In the genomic region with DNA sequence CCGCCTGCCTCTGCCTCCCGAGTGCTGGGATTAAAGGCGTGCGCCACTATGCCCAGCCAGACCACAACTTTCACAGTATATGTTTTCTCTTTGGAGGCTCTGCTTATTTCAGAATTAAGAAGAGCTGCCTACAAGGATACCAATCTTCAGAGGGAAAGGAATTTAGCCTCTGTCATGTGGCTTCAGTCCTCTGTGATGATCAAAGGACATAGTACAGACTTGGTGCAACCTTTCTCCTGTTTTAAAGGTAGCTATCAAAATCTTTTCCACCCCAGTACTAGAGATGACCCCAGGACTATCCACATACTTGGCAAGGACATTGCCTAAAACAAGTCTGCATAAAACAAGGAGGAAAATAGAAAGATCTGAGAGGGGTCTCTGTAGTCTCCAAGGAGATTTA, we compare ENCODE assay signal across 20 mouse cellular contexts. TPM values are rescaled to one million over a fixed set of nuclear protein-coding genes. Genes with fewer than 3 reads are reported as not detected.
DNase-seq lines count a peak whose midpoint lies in the region; ATAC-seq lines count a peak whose summit lies in the region.
"Had no signal": no experiment of that assay in that cellular context is flagged by ENCODE, and none has a peak within 500 bp of the region (broad histone marks: within the 10 kb centered on the region; RNA-seq: fewer than 3 reads in every experiment).

No protein-coding gene starts in this region.

- no peaks in the 10 kb centered on the region for H3K27me3 ChIP-seq in heart, embryonic 11.5 days (ENCODE audit: control insufficient read depth, insufficient read depth, low read length)
- H3K27me3 ChIP-seq in intestine, embryonic 14.5 days (replicated peaks; ENCODE audit: control insufficient read depth, insufficient read depth, low read length), result no peaks in the 10 kb centered on the region
- H3K27me3 ChIP-seq: CH12.LX; forebrain, embryonic 12.5 days; limb, embryonic 12.5 days; liver, embryonic 15.5 days; neural tube, embryonic 12.5 days had no signal

- H3K27ac ChIP-seq in heart, embryonic 11.5 days (ENCODE audit: low read depth, low read length), result 0 out of 2 replicates have a peak overlapping the region, but pooled peaks have one; percentile 7
- peak overlapping the region; percentile 30; the same call in 1 of the 2 replicates for H3K27ac ChIP-seq in intestine, embryonic 14.5 days (ENCODE audit: low read depth)
- H3K27ac ChIP-seq: limb, embryonic 12.5 days; liver, embryonic 15.5 days; midbrain, embryonic 10.5 days; neural tube, embryonic 12.5 days had no signal

- H3K4me3 ChIP-seq in heart, embryonic 11.5 days (ENCODE audit: low read depth, low read length), result no peak overlapping the region
- H3K4me3 ChIP-seq in intestine, embryonic 14.5 days (ENCODE audit: low read depth, low read length), result no peak overlapping the region
- H3K4me3 ChIP-seq: forebrain, embryonic 12.5 days; limb, embryonic 12.5 days; liver, embryonic 15.5 days; midbrain, embryonic 10.5 days; neural tube, embryonic 12.5 days had no signal

- H3K9ac ChIP-seq in heart, embryonic 11.5 days (ENCODE audit: low read depth, low read length), result no peak overlapping the region
- H3K9ac ChIP-seq in intestine, embryonic 14.5 days (ENCODE audit: low read length), result no peak overlapping the region
- H3K9ac ChIP-seq: forebrain, embryonic 12.5 days; limb, embryonic 12.5 days; liver, embryonic 15.5 days; neural tube, embryonic 12.5 days had no signal

- ATAC-seq in heart, embryonic 11.5 days (replicated peaks; ENCODE audit: insufficient number of reproducible peaks, low FRiP score, low TSS enrichment), result no peak
- ATAC-seq in intestine, embryonic 14.5 days (replicated peaks; ENCODE audit: low FRiP score, low TSS enrichment, low read depth), result no peak
- ATAC-seq in erythroblast, adult 5-6 weeks (replicated peaks; ENCODE audit: low FRiP score, poor library complexity, severe bottlenecking), result no peak

- peaks cover 9% of the 10 kb centered on the region for H3K4me1 ChIP-seq in heart, embryonic 11.5 days (ENCODE audit: control insufficient read depth, insufficient read depth, low read length)
- H3K4me1 ChIP-seq in intestine, embryonic 14.5 days (replicated peaks; ENCODE audit: control insufficient read depth, insufficient read depth, low read length), result 0 out of 2 replicates have a peak, but pooled peaks cover 3% of the 10 kb centered on the region
- H3K4me1 ChIP-seq: midbrain, embryonic 10.5 days; neural tube, embryonic 12.5 days had no signal

- no peak overlapping the region; the same call in 1 of the 2 replicates for H3K4me2 ChIP-seq in heart, embryonic 11.5 days
- H3K4me2 ChIP-seq in intestine, embryonic 14.5 days (ENCODE audit: low read length), result no peak overlapping the region
- H3K4me2 ChIP-seq: forebrain, embryonic 12.5 days; limb, embryonic 12.5 days; liver, embryonic 15.5 days; neural tube, embryonic 12.5 days had no signal

- 88% methylated on average over 4 of the region's 4 CpGs for WGBS in heart, embryonic 11.5 days (ENCODE audit: insufficient replicate concordance)
- WGBS in intestine, embryonic 14.5 days, result 87% methylated on average over 4 of the region's 4 CpGs

- H3K36me3 ChIP-seq in heart, embryonic 11.5 days (ENCODE audit: control insufficient read depth, insufficient read depth, low read length), result no peaks in the 10 kb centered on the region
- H3K36me3 ChIP-seq in intestine, embryonic 14.5 days (ENCODE audit: control insufficient read depth, insufficient read depth, low read length), result peaks cover 4% of the 10 kb centered on the region; the same call in 1 of the 2 replicates
- H3K36me3 ChIP-seq: liver, embryonic 15.5 days had no signal

- no peak for DNase-seq in heart, adult 11 months
- DNase-seq in kidney, adult 18-20 months, result peak; percentile 21
- DNase-seq in kidney, postnatal 4 days, result no peak
- DNase-seq in intestine, embryonic 14.5 days (ENCODE audit: low spot score), result no peak
- DNase-seq in kidney, postnatal 14 days, result peak; percentile 21
- no peak for DNase-seq in ovary, adult 18-20 months (ENCODE audit: low spot score)
- DNase-seq: adrenal gland, adult 2 months; cerebellum, postnatal 14 days; embryo, embryonic 11 days; gastrocnemius, postnatal 36 days; right cerebral cortex, postnatal 4 days; thymus, postnatal 4 days had no signal

- H3K9me3 ChIP-seq in heart, embryonic 11.5 days (replicated peaks; ENCODE audit: control insufficient read depth, low read length), result no peaks in the 10 kb centered on the region
- H3K9me3 ChIP-seq in intestine, embryonic 14.5 days (ENCODE audit: control insufficient read depth, low read length), result no peaks in the 10 kb centered on the region
- H3K9me3 ChIP-seq: forebrain, embryonic 12.5 days; limb, embryonic 12.5 days; liver, embryonic 15.5 days; midbrain, embryonic 10.5 days; neural tube, embryonic 12.5 days had no signal

RNA-seq across cellular contexts. Expression of a gene that starts 34.0 kb away (rescaled TPM):
- polyA plus RNA-seq in heart, embryonic 11.5 days (2014; fragmentation: Nextera tagmentation; extraction: Ambion mirVana), result 45.0 and 47.6 TPM in 2 replicates
- polyA plus RNA-seq in intestine, embryonic 14.5 days (2014; fragmentation: Nextera tagmentation; extraction: Ambion mirVana), result 83.6 and 97.6 TPM in 2 replicates
- total RNA-seq in erythroblast, adult 5-6 weeks (2015; ENCODE audit: low replicate concordance), result 13.6 and 24.6 TPM in 2 replicates
- 29.6 and 31.6 TPM in 2 replicates for total RNA-seq in erythroblast, adult 5-6 weeks (2017; ENCODE audit: low replicate concordance)

RNA-seq across cellular contexts. Expression of a gene that starts 44.6 kb away (rescaled TPM):
- polyA plus RNA-seq in heart, embryonic 11.5 days (2014; fragmentation: Nextera tagmentation; extraction: Ambion mirVana), result 61.3 and 61.8 TPM in 2 replicates
- polyA plus RNA-seq in intestine, embryonic 14.5 days (2014; fragmentation: Nextera tagmentation; extraction: Ambion mirVana), result 14.2 and 14.7 TPM in 2 replicates
- not detected in 2 replicates for total RNA-seq in erythroblast, adult 5-6 weeks (2015; ENCODE audit: low replicate concordance)
- total RNA-seq in erythroblast, adult 5-6 weeks (2017; ENCODE audit: low replicate concordance), result 0.26 and 1.8 TPM in 2 replicates

Comparison
In these comparisons a context has a peak if more than half of its experiments do, and no peak if none do; other contexts are left out.
1. DNase-seq: peak in kidney, adult 18-20 months (single experiment) and kidney, postnatal 14 days (single experiment); none in heart, adult 11 months (single experiment), kidney, postnatal 4 days (0 of 2), intestine, embryonic 14.5 days (single experiment) and ovary, adult 18-20 months (single experiment).